Mouse (Mus musculus) neural tube, embryonic 10.5 days (tissue): Measurements from ENCODE around the gene Mpzl2.
A peak's percentile ranks its signal among the peaks of the same experiment; 100 is the strongest.

Experiments used
- DNase-seq: peaks from one replicate; pipeline ENCODE4 v3.0.0-alpha.2; 2017; ENCODE audit warnings: low spot score; ENCODE audit errors: extremely low spot score

The Mpzl2 gene

DNA sequence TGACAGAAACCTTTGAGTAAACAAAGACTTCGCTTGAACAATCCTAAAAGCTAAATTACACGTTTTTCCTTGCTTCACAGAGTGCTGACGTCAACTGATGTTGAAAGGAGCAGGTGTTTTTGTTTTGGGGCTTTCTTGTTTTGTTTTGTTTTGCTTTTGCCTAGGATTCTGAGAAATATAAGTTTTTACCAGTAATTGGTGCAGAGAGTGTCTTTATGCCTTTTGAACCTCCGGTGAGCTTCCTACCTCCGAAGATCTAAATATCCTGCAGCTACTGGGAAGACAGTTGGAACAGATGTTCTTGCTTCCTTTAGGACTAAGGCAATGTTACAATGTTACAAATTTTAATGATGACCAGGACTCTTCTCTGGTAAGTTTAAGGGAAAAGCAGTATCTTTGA is at the start of gene Mpzl2:
Mpzl2 (plus strand) TSS at position 301 of the 400 bp plus-strand sequence.
- no peak for DNase-seq

DNA sequence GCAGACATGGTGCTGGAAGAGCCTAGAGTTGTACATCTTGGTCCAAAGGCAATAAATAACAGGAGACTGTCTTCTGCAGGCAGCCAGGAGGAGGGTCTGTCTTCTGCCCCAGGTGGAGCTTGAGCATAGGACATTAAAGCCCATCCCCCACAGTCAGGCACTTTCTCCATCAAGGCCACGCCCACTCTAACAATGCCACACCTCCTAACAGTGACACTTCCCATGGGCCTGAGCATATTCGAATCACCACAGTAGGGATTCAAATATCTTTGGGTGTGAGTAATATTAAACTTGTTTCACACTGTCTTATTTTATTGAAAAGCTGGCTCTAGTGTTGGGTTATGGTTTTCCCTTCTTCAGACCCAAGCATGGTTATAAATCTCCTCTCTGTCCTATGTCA is 47.8 kb upstream of the Mpzl2 start:
- no peak for DNase-seq

DNA sequence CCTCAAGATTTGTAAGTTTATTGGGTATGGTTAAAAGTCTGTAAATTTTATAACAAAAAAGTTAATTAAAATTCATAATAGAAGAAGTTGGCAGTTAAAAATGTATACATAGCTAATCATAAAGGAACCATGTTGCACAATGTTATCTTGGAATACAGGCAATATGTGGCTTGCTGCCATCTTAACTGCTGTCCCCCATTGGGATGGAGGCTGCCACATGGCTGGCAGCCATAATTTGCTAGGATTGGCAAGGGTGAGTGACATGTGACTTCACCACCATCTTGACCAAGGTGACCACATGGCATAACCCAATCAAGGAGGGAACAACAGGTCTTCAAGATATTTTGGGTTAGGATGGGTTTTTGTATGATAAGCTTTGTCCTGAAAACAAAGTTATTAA is 47.3 kb upstream of the Mpzl2 start:
- no peak for DNase-seq

DNA sequence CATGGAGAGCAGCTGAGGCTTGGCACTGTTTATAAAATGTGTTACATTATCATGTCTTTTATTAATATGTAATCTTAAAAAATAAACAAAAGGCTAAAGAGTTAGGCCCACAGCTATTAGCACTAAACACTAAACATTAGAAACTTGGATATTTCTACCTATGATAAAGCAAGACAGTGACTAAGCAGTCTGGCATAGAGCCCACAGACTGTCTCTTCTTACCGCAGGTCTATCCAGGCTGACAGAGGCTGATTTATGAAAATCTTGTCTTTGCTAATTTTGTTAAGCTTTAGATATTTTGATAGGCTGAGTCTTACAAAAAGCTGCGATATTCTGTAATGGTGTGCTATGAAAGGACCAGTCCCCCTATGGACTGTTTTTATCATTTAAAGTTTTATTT is 46.3 kb upstream of the Mpzl2 start:
- no peak for DNase-seq

DNA sequence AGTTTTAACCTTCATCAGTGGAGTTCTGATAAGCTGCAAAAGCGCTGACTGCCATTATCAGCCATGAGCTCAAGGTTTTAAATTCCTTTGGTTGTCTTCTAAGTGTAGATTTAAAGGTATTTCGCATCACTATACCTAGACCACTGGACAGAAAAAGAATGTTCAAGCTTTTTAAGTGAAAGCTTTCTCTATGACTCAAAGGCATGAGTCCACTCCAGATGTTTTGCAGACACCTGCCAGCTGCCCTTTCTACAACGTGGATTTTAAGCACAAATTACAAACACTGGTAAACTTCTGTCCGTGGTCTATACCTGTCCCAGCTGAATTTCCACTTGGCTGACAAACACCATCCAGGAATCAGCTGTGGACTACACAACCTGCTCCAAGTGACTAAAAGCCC is 44.6 kb upstream of the Mpzl2 start:
- no peak for DNase-seq

DNA sequence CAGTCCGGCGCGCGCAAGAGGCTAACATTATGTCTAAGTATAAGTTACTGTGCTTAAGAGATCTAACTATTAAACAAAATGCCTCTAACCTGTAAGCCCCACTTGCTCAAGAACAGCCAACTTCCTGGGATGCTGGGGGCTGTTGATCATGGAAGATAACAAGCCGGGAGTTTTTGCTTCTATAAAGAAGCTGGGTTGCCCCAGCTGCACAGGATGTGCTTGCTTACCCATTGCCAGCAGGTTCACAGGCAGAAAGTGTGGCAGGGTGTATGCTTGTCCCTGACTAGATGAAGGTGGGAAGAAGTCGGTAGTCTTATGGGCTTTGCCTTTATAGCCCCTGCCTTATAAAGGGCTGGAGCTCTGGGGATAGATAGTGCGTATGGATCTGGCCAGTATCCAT is 43.0 kb upstream of the Mpzl2 start:
- DNase-seq, result no peak

DNA sequence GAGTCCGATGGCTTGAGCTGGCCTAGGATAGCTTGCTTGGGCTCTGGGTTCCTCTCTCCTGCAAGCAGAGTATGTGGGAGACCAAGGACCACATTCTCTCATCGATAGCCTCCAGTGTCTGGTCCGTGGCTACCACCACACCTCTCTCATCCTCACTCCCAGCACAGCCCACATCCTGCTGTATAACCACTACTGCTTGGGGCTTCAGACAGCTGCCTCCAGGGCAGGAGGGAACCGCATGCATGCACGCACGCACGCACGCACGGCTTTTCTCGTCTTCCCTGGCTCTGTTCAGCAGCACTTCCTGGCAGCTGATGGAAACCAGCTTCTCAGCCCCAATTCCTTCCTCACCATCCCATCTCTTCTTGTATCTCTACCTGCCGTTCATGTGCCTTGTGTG is 41.5 kb upstream of the Mpzl2 start:
- DNase-seq, result no peak

DNA sequence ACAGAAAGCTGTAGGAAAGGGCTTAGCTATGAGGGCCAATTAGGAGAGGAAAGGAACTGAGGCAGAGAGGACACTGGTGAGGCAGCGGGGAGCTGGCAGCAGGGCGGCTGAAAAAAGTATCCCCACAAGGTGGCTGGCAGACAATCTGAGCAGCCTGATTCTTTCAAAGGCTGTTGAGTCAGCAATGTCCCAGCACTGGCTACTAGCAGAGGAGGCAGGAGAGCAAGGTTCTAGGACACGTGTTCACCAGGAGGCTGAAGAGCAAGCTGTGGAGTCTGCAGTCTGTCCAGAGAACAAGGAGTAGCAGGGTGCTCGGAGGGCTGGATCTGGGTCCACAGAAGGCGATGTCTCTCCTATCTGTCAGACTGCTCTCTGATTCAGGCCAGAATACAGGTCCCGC is 40.4 kb upstream of the Mpzl2 start:
- no peak for DNase-seq

DNA sequence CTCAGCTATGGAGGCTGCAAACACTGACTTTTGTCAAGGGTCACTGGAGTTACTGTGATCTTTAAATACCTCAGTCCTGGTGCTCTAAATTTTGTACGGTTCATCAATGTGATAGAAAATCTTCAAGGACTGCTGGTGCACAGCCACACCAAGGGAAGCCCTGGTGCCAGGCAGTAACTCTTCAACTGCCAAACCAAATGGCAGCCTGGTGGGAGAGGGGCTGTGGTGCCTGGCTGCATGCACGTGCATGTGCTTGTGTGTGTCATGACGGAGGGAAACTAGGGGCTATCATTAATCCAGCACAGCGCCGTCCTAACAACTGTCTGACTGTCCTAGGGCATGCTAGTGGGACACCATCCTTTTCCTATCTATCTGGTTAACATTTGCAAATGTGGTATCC is 39.8 kb upstream of the Mpzl2 start:
- no peak for DNase-seq

DNA sequence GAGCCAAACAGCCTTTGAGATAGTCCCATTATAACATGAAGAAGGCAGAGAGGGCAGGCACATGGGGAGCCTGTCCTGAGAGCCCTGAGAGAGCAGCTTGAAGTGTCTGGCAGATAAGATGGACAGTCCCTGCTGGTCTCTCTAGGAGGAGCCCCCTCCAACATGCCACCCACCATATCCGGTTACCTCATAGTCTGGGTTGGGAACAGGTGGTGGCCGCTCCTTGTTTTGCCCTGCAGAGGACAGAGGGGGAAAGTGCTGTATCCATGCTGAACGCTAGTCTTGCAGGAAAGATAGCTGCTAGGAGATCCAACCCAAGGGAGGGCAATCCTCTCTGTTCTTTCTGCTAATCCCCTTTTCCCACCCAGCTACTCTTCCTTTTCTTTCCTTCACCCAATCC is 39.4 kb upstream of the Mpzl2 start:
- no peak for DNase-seq

DNA sequence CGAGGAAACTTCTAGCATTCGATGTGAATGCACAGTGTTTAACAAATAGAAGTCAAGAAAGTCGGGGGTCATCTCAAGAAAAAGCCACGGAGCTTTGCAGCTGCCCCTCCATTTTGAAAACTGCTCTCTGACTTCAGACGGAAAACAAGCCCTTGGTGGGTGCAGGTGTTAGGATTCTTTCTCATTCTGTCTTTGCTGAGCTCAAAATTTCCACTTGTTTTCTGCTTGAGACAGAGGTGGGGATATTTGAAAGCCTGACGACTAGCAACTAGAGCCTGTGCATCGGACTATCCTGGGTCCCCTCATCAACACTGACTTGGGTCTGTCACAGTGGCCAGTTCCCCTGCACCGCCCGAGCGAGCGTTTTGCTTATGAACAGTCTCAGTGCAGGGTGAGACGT is 32.2 kb upstream of the Mpzl2 start:
- no peak for DNase-seq

DNA sequence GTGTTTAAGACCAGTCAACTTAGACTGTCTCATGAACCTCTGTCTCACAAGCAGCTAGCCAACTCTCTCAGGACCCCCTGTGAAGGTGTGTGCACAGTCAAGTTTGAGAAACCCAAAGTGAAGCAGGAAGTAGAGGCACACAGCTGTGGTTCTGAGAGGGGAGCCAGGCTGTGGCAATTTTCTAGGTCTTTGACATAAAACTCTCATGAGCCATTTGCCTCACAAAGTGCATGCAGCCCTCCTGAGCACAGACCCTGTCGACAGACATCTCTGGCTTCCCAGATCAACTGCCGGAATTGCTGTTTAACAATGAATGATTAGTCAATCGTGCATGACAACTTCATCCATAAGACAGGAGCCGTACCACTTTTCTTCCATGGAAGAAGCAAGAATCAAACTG is 31.3 kb upstream of the Mpzl2 start:
- DNase-seq, result no peak

DNA sequence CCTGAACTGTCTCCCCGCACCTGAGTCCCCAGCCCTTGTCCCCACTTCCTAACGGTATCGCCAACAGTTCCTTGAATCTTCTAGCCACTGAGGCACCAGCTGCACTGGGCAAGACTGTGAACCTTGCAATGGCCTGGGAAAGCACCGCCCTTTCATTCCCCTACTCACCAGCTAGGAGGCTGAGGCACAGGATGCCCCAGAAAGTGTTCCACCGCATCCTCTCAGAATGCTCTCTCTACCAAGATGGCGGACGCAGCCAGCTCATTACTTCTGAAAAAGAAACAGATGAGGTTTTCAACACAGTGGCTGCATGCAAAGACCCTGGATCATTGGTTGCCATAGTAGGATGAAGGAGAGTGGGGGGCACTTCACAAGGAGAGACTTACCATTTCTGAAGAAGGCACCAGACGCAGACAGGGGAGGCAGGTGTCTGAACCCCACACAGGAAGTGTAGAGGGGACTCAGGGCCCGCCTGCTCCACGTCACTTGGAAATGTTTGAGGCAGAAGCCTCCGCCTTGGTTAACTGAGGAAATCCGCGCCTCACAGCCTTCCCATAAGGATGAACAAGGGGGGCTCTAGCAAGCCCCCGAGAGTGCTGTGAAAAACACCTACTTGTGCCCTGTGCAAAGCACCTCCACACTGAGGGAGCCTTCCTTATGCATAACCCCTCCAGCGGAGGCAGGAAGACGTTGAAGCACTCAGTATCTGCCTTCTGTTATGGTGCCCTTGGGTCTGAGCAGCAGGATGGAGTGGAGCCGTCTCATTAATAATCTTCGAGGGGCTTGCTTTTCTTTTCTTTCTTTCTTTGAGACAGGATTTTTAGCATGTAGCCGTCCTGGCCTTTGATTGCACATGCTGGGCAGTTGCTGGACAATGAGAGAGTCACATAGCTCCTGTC is 30.2 kb upstream of the Mpzl2 start, which contains the start of gene Cd3e:
Cd3e (minus strand) TSS at position 448 of the 899 bp plus-strand sequence.
- DNase-seq, result no peak

DNA sequence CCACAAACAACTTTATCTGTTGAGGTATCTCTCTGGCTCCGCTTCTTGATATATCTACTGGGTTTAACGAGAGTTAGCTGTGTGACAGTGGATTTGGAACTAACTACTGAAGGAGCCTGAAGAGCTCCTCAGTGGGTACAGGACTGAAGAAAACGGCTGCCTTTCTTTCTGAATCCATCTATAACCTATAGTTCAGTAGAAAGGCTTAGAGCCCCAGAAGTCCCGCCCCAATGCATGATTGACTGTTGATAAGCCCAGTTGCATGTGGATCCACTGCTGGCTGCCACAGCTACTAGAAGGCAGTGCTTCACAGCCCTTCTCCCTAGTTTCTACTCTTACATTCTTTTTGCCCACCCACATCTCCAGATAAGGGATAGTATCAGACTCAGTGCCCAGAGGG is 29.1 kb upstream of the Mpzl2 start:
- no peak for DNase-seq

DNA sequence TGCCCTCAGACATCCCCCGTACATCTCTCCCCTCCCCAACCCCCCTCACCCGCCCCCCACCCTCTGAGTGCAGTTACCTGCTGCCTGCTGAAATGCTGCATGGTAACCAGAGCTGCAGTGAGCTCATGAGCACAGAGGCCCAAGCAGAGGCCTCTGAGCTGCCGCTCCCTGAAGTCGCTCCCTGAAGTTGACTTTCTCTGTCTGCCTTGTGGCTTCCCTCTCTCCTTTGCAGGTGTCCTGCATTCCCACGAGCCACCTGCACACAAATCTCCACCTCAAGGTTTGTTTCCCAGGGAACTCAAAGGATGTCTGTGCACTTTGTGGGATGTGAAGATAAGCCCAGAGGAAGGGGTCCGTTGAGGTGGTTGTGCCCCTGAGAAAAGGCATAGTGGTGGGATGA is 28.3 kb upstream of the Mpzl2 start:
- no peak for DNase-seq

DNA sequence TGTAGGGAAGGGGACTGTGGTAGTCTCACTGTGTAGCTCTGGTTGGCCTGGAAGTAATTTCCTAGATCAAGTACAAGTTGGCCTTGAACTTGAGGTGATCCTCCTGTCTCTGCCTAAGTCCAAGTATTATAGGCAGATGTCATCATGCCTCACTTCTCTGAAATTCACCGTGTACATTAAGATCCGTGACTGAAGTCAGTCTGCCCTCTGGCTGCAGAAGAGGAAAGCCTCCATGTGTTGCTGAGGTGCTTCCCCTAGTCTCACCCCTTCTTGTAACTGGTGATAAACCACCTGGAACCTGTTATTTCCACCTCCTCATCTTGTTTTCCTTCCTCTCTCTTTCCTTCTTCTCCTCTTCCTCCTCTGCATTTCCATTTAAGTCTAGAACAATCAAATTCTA is 24.7 kb upstream of the Mpzl2 start:
- no peak for DNase-seq

DNA sequence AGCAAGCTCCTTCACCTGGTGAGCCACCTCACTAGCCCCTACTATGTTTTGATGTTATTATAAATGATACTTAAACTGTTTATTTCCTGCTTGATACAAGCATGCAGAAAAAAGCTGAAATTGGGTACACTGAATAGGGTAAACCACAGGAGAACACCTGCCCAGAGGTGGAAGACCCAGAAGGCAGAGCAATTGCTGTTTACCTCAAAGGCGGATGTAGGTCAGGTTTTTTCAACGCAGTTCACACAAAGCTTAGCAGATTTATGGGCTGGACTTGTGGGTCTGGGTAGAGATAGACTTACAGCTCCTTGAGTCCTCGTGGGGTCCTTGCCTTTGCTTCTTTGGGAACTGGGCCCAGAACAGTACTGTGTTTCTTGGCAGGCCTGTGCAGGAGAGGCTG is 23.8 kb upstream of the Mpzl2 start:
- DNase-seq, result no peak

DNA sequence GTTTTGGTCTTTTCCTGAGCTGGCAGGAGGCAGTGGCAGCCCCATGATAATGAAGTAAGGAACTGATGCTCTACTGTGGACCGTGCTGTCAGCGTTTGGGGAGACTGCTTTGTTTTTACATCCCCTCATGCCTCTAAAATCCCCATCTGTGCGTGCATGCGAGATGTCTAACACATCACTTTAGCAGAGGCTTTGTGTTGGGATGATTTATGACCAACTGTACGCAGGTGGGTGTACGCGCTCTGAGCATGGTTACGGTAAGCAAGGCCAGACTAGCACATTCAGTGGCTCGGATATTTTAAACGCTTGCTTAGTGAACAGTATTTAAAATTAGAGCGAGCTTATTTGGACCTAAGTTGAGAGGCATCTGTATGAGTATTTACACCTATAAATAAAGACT is 21.6 kb upstream of the Mpzl2 start:
- DNase-seq, result no peak

DNA sequence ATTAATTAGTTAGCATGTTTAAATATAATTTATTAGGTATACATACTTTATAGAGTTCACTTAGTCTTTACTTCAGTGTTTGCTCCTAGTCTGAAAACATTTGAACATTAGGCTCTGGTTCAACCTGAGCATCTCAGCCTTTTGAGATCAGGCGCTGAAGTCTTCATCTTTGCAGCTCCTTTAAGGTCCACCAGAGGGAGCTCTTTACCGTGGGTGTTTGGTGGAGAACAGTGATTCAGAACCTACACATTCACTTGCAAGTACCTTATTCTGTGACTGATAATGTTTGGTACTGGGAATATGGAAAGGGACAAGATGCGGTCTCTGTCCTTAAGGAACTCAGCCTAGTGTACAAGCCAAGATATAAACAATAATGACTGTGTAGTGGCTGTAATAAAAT is 16.8 kb upstream of the Mpzl2 start:
- DNase-seq, result peak; percentile 57

DNA sequence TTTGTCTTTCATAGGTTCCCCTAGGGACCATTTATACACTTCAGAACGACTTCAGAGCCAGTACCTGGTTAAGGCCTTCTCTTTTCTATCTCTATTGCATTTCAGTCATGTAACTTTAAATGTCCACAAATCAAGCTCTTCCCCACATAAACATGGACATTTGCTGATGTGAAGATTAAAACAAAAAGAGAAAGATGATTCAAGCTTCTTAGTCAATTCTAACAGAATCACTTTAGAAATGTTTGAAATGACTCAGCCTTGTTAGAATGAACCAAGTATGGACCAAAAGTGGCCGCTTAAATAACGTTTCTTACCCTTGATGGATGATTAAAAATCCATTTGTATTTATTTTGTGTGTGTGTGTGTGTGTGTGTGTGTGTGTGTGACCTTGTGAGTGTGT is 16.0 kb upstream of the Mpzl2 start:
- DNase-seq, result no peak

DNA sequence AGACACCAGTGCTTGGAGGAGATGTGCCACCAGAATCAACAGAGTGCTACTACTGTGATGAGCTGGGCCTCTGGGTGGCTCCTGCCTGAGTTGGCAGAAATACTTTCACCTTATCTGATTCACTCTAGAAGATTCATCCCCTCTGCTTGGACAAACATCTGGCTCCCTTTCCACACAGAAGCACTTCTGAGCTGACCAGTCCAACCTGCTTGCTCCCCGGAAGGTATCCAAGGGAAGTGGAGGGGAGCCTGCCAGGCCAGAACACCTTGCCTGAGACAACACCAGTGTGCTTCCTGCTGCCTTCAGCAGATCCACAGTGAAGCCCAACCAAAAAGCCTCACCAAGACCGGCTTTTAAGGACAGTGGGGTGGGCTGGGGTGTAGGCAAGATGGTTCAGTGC is 15.4 kb upstream of the Mpzl2 start:
- DNase-seq, result no peak

DNA sequence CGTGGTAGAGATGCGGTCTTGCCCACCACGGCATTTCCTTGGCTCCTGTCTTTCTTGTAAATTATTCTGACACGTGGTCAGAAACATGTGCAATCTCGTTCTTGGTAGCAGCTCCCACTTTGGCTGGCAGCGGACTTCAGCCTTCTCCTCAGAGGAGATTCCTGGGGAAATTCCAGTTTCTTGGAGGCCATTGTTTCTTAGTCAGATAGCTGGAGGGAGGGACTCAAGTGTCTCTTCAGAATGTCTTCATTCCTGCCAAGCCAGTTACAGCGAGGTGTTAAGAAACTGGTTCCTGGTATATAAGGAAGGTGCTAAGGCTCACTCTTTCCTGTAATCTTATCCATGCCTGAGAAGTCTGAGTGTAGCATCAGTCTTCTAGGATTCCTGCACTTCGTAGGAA is 12.2 kb upstream of the Mpzl2 start:
- DNase-seq, result no peak

DNA sequence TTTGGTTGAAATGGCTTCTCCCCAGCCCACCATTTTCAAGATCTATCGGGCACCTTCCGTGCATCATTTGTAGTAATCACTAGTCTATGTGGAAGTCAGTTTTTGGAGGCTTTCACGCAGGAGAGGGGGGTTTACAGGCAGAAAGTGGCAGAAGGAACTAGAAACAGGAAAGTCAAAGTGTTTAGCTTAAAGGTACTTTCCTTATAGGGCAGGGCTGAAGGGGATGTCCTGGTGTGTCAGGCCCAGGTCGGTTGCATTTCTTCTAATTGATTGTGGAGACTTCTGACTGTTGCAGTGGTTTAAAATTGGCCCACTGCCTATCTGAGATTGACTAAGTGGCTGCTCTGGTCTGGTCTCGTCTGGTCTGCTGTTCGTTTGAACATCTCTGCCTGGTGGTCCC is 9.3 kb upstream of the Mpzl2 start:
- DNase-seq, result no peak

DNA sequence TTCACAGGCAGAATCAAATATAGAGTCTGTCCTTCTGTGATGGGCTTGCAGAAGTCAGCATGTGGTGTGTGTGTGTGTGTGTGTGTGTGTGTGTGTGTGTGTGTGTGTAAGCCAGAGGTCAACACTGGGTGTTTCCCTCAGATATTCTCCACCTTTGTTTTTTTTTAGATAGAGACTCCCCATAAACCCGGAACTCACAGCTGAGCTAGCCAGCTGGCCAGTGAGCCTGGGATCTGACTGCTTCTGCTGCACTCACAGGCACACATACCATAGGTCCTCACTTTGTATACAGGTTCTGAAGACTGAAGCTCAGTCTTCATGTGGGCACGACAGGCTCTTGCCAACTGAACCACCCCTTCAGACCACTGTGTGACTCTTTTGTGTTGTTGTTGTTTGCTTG is 7.3 kb upstream of the Mpzl2 start:
- DNase-seq, result no peak
